Mouse (Mus musculus) liver, adult 2 months (tissue): Measurements from ENCODE around the gene Spcs2. TPM values are rescaled to one million over a fixed set of nuclear protein-coding genes. Genes with fewer than 3 reads are reported as not detected.

Experiments
- DNase-seq: peaks from one replicate; pipeline ENCODE4 v3.0.0-alpha.2; 2011; ENCODE audit warnings: low read depth, low spot score; ENCODE audit errors: extremely low read depth
- H3K27ac ChIP-seq: fragments of 200-500 bp; replicated peaks from 2 replicates; pipeline ENCODE4 v1.5.1; 2012; ENCODE audit warnings: low read depth, mild to moderate bottlenecking, control low read depth, inconsistent platforms, low read length; ENCODE audit not compliant: insufficient read depth
- H3K27me3 ChIP-seq: fragments of 200-500 bp; 2 replicates; pipeline ENCODE4 v1.6.1; 2012; ENCODE audit warnings: mild to moderate bottlenecking, moderate library complexity, low read length, inconsistent platforms; ENCODE audit not compliant: control insufficient read depth, insufficient read depth
- H3K36me3 ChIP-seq: fragments of 200-500 bp; 2 replicates; pipeline ENCODE4 v1.6.1; 2012; ENCODE audit warnings: low read length, inconsistent platforms; ENCODE audit not compliant: control insufficient read depth, insufficient read depth
- H3K4me1 ChIP-seq: fragments of 200-500 bp; 2 replicates; pipeline ENCODE4 v1.6.1; 2011; ENCODE audit warnings: low read length; ENCODE audit not compliant: control insufficient read depth, insufficient read depth
- H3K4me3 ChIP-seq: fragments of 200-500 bp; 2 replicates; pipeline ENCODE4 v1.5.1; 2011; ENCODE audit warnings: low read depth, mild to moderate bottlenecking, control low read depth, low read length, moderate library complexity; ENCODE audit not compliant: insufficient read depth
- H3K79me2 ChIP-seq: fragments of 200-500 bp; 2 replicates; pipeline ENCODE4 v1.6.1; 2012; ENCODE audit warnings: inconsistent platforms, mild to moderate bottlenecking, low read length, moderate library complexity; ENCODE audit not compliant: control insufficient read depth, insufficient read depth
- H3K9ac ChIP-seq: fragments of 200-500 bp; 2 replicates; pipeline ENCODE4 v1.6.1; 2012; ENCODE audit warnings: low read depth, mild to moderate bottlenecking, control low read depth, inconsistent platforms, low read length
- CTCF ChIP-seq: fragments of 200-500 bp; IDR thresholded peaks from 2 replicates; pipeline ENCODE4 v1.5.1; 2011; ENCODE audit warnings: low read depth, low read length, control low read depth
- POLR2A ChIP-seq: fragments of 200-500 bp; IDR thresholded peaks from 2 replicates; pipeline ENCODE4 v1.6.1; 2011; ENCODE audit warnings: low read length, control low read depth; ENCODE audit not compliant: insufficient read depth; ENCODE audit errors: extremely low read depth
- WGBS: fragments of 180-500 bp; shearing (Covaris S2); methylation state at CpG from one replicate; pipeline ENCODE4 v1.1.7; 2018; 5-methylcytosine and 5-hydroxymethylcytosine counted together
- polyA plus RNA-seq: library from polyadenylated mRNA; depleted of rRNA; stranded (reverse); fragments of >200 nt; gene quantifications from 2 replicates; pipeline ENCODE4 v1.2.3, GENCODE M21; 2012; rRNA removed
- total RNA-seq: library from RNA; depleted of rRNA; stranded (reverse); fragments of >200 nt; gene quantifications from 2 replicates; pipeline ENCODE4 v1.2.3, GENCODE M21; 2014; rRNA removed

The Spcs2 gene
- total and polyA plus RNA-seq, 2 experiments = 30.4 to 82.3 TPM

DNA sequence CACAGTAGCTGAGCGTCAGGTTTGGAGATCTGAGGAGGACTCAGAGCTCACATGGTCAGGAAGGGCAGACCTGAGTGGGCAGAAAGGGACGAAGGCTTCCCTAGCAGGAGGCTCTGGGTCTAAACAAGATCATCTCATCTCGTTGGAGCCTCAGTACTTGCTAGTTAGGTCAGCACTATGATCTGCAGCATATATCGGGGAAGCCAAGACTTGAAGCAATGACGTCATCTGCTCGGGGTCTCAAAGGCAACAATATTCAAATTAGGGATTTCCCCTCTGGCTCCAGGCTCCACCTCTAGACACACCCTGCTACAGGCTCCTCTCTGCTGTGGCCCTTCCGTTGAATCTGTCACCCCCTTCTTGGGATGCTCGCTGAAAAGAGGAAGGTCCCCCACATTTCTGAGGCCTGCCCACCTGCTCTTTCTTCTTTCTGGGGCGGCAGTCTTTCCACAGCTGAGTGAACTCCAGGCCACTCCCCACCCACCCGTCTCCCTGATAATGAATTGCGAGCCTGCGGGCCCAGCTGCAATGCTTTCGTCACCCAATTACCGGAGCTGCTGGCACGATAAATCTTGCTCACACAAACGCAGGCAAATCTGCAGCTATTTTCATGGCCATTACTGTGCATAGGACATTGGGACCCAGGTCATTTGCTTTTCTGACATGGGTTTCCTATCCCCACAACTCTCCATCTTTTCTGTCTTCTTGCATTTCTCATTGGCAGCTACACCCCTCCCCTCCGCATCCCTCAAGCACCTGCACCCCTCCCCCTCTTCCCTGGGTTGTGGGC lies 67.9 kb downstream of the Spcs2 start:
- DNase-seq = no peak
- TF ChIP-seq POLR2A (no peak), CTCF (no peak)
- Histone ChIP-seq H3K4me3 (no peak overlapping the region), H3K79me2 (no peaks in the 10 kb centered on the region), H3K4me1 (no peaks in the 10 kb centered on the region), H3K27ac (no peak overlapping the region), H3K36me3 (no peaks in the 10 kb centered on the region), H3K27me3 (no peaks in the 10 kb centered on the region), H3K9ac (no peak overlapping the region)
- 24% methylated on average over 17 of the region's 17 CpGs for WGBS

DNA sequence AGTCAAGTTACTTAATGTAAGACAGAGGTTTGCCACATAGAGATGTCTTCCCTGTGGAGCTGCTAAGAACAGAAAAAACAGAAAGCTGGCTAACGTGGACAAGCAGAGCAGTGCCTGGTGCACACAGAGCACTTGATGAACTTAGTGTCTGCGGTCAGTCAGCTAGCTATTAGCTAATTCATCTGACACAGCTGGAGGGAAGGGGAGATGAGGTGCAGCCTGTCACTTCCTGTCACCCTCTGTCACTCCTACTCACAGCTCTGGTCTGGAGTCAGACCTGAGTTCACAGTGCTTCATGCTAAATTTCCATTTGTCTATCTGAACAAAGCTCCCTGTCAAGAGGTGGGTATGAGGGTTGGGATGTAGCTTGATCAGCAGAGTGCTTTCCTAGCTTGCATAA lies 69.2 kb downstream of the Spcs2 start:
- Histone ChIP-seq H3K79me2 (no peaks in the 10 kb centered on the region), H3K4me1 (no peaks in the 10 kb centered on the region), H3K27ac (no peak overlapping the region), H3K36me3 (no peaks in the 10 kb centered on the region), H3K4me3 (no peak overlapping the region), H3K27me3 (no peaks in the 10 kb centered on the region), H3K9ac (no peak overlapping the region)
- 65% methylated on average over 2 of the region's 2 CpGs for WGBS
- DNase-seq = no peak
- TF ChIP-seq POLR2A (no peak), CTCF (no peak)

GRCm38 (mm10) chr7:99790816-99791215 lies 72.4 kb downstream of the Spcs2 start:
- H3K79me2 ChIP-seq = no peaks in the 10 kb centered on the region
- 77% methylated on average over 10 of the region's 10 CpGs for WGBS
- no peak overlapping the region for H3K27ac ChIP-seq
- no peaks in the 10 kb centered on the region for H3K27me3 ChIP-seq
- no peak overlapping the region for H3K4me3 ChIP-seq
- H3K4me1 ChIP-seq = no peaks in the 10 kb centered on the region
- DNase-seq = no peak
- H3K9ac ChIP-seq = no peak overlapping the region
- no peaks in the 10 kb centered on the region for H3K36me3 ChIP-seq
- no peak for TF ChIP-seq POLR2A
- TF ChIP-seq CTCF = no peak

GRCm38 (mm10) chr7:99788563-99788962 lies 74.7 kb downstream of the Spcs2 start:
- H3K27me3 ChIP-seq = no peaks in the 10 kb centered on the region
- no peak overlapping the region for H3K27ac ChIP-seq
- no peak for DNase-seq
- H3K79me2 ChIP-seq = no peaks in the 10 kb centered on the region
- H3K4me1 ChIP-seq = no peaks in the 10 kb centered on the region
- 82% methylated on average over 5 of the region's 5 CpGs for WGBS
- H3K4me3 ChIP-seq = no peak overlapping the region
- no peak for TF ChIP-seq POLR2A
- TF ChIP-seq CTCF = no peak
- no peak overlapping the region for H3K9ac ChIP-seq
- H3K36me3 ChIP-seq = no peaks in the 10 kb centered on the region

DNA sequence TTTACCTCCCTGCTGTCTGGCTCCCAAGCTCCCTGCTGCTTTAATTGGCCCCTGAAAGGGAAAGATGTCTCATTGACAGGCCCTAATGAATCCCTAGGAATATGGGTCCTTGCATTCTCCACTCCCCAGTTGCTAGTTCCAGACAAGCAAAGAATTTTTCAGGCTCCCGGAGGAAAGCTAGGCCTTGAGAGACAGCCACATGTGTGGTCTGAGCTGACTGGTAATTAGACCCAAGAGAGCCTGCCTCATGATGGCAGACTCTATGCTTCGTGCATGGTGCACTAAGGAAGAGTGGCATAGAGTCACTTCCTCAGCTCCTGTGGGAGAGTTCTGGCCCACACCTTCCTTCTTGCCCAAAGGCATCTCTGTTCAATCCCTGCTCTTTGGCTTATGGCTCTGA lies 75.3 kb downstream of the Spcs2 start:
- TF ChIP-seq POLR2A (no peak), CTCF (no peak)
- no peaks in the 10 kb centered on the region for H3K79me2 ChIP-seq
- no peak overlapping the region for H3K4me3 ChIP-seq
- H3K9ac ChIP-seq = no peak overlapping the region
- H3K4me1 ChIP-seq = no peaks in the 10 kb centered on the region
- no peaks in the 10 kb centered on the region for H3K36me3 ChIP-seq
- H3K27ac ChIP-seq = no peak overlapping the region
- DNase-seq = no peak
- 90% methylated on average over 2 of the region's 2 CpGs for WGBS
- no peaks in the 10 kb centered on the region for H3K27me3 ChIP-seq

Other genes starting within 250 kb of the Spcs2 start
- gene Tpbgl, start 236.4 kb downstream of the Spcs2 start, total RNA-seq = 1.9 and 2.8 TPM in 2 replicates
- gene Tpbgl, start 236.4 kb downstream of the Spcs2 start, polyA plus RNA-seq = 6.3 and 6.4 TPM in 2 replicates
- 107 and 115 TPM in 2 replicates for gene Slco2b1, start 152.1 kb downstream of the Spcs2 start, total RNA-seq
- 134 and 139 TPM in 2 replicates for gene Slco2b1, start 152.1 kb downstream of the Spcs2 start, polyA plus RNA-seq
- not detected in 2 replicates for gene Olfr520, start 133.2 kb downstream of the Spcs2 start, total RNA-seq
- gene Olfr520, start 133.2 kb downstream of the Spcs2 start, polyA plus RNA-seq = not detected in 2 replicates
- gene Olfr521, start 100.0 kb downstream of the Spcs2 start, total RNA-seq = not detected in 2 replicates
- not detected in 2 replicates for gene Olfr521, start 100.0 kb downstream of the Spcs2 start, polyA plus RNA-seq
- gene Neu3, start 35.0 kb downstream of the Spcs2 start, total RNA-seq = 0.46 and 1.0 TPM in 2 replicates
- 0.69 and 1.7 TPM in 2 replicates for gene Neu3, start 35.0 kb downstream of the Spcs2 start, polyA plus RNA-seq
- gene Xrra1, start 4.3 kb downstream of the Spcs2 start, total RNA-seq = 0.13 TPM in 1 of 2 replicates, not detected in the other
- not detected in 2 replicates for gene Xrra1, start 4.3 kb downstream of the Spcs2 start, polyA plus RNA-seq
- gene Rnf169, start 117.0 kb upstream of the Spcs2 start, total RNA-seq = 27.6 and 31.5 TPM in 2 replicates
- 5.6 and 6.5 TPM in 2 replicates for gene Rnf169, start 117.0 kb upstream of the Spcs2 start, polyA plus RNA-seq
- not detected in 2 replicates for gene Chrdl2, start 142.7 kb upstream of the Spcs2 start, total RNA-seq
- gene Chrdl2, start 142.7 kb upstream of the Spcs2 start, polyA plus RNA-seq = 0.05 TPM in 1 of 2 replicates, not detected in the other